Mouse (Mus musculus): ENCODE measurements at regions not wholly inside any gene's neighbourhood (a gene's known extent, or its start where the extent isn't known, plus 50 kb on each side); places are given as distances from the start of the nearest gene placed in this dataset.

- DNase-seq: no peak
Observed at GRCm38 (mm10) chr10:118765544-118766441, 104.2 kb downstream of the Dyrk2 start.

GRCm38 (mm10) chr10:118766826-118767225 is 103.2 kb downstream of the Dyrk2 start:
- no peak for DNase-seq

GRCm38 (mm10) chr10:118769751-118770150 is 100.3 kb downstream of the Dyrk2 start:
- DNase-seq: no peak

- DNase-seq: no peak
Observed at GRCm38 (mm10) chr10:118778656-118779055, 91.4 kb downstream of the Dyrk2 start.

- DNase-seq: no peak
Observed at GRCm38 (mm10) chr10:118780831-118781569, 89.0 kb downstream of the Dyrk2 start.

- DNase-seq: no peak
Observed at GRCm38 (mm10) chr10:118781811-118782232, 88.2 kb downstream of the Dyrk2 start.

- no peak for DNase-seq
Observed at GRCm38 (mm10) chr10:118782646-118783045, 87.4 kb downstream of the Dyrk2 start.

GRCm38 (mm10) chr10:118787280-118787690 is 82.7 kb downstream of the Dyrk2 start:
- no peak for DNase-seq

- DNase-seq: no peak
Observed at GRCm38 (mm10) chr10:118792352-118793100, 77.5 kb downstream of the Dyrk2 start.

GRCm38 (mm10) chr10:118793794-118794193 is 76.2 kb downstream of the Dyrk2 start:
- no peak for DNase-seq

GRCm38 (mm10) chr10:118794395-118795060 is 75.5 kb downstream of the Dyrk2 start:
- no peak for DNase-seq

- no peak for DNase-seq
Observed at GRCm38 (mm10) chr10:118795061-118795407, 75.0 kb downstream of the Dyrk2 start.

GRCm38 (mm10) chr10:118796512-118796911 is 73.5 kb downstream of the Dyrk2 start:
- no peak for DNase-seq

- no peak for DNase-seq
Observed at GRCm38 (mm10) chr10:118797256-118797655, 72.8 kb downstream of the Dyrk2 start.

GRCm38 (mm10) chr10:118799767-118800166 is 70.2 kb downstream of the Dyrk2 start:
- DNase-seq: no peak

- no peak for DNase-seq
Observed at GRCm38 (mm10) chr10:118803922-118804557, 66.0 kb downstream of the Dyrk2 start.

GRCm38 (mm10) chr10:118804574-118804973 is 65.4 kb downstream of the Dyrk2 start:
- peak; percentile 12 for DNase-seq
